Mouse (Mus musculus): ENCODE results near the gene Nupr1l.

DNA sequence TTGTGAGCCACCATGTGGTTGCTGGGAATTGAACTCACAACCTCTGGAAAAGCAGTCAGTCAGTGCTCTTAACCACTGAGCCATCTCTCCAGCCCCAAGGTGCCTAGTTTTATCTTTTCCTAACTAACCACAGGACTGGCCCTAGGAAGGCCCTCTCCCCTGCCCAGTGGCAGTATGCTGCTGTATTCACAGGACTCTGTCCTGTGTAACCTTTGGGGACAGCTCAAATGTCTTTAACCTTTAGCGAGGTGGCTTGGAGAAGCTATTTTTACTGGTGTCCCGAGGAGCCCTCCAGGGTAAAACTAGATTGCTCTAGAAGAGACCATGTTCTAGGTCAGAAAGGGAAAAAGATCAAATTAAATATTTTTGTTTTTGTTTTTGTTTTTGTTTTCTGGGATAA is 37.1 kb upstream of the Nupr1l start:
- TF ChIP-seq CTCF (IDR thresholded peaks at IDR 0.05; ENCODE audit: insufficient read depth, low read length) (no peak), POLR2A (IDR thresholded peaks at IDR 0.05; ENCODE audit: borderline replicate concordance, extremely low read depth, low read depth, low read length) (no peak)
